Mouse (Mus musculus): Measurements from ENCODE around the gene Atmin. TPM values are rescaled to one million over a fixed set of nuclear protein-coding genes. Genes with fewer than 3 reads are reported as not detected.

Atmin gene
- polyA plus RNA-seq, 1 experiment = 7.8 TPM

DNA sequence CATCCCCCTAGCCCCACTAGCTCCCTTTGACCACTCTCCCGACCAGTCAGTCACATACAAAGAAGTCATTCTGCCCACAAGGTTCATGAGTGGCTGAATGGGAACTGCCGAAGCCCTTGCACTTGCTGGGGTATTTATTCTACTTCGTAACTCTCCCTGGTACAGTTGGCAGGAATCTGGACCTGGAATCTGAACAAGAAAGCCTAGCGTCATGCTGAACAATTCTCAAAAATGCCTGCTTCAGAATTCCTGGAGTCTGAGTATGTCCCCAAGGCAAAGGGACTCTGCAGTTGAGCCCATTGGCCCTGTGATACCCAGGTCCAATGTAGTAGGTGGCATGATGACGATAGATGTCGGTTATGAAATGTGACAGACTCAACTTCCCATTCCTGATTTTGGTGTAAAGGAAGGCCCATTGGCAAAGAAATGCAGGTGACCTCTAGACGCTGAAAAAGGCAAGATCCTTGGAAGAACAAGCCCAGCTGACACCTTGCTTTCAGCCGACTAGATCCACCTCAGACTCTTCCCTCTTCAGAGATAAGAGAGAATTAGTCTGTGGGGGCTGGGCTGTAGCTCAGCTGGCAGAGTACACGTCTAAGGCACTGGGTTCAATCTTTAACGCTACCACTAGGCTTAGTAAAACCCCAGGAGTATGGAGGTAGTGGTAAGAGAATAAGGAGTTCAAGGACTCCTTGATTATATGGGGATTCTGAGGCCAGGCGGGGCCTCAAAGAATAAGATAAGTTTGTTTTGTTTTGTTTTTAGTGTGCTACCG lies 722 bp upstream of the Atmin start:
- Histone ChIP-seq H3K4me3 (no peak overlapping the region), H3K4me2 (ENCODE audit: low read depth) (no peak overlapping the region), H3K79me2 (ENCODE audit: control insufficient read depth, insufficient read depth) (no peaks in the 10 kb centered on the region), H3K27me3 (ENCODE audit: control insufficient read depth, insufficient read depth, insufficient read length) (no peaks in the 10 kb centered on the region), H3K36me3 (ENCODE audit: control insufficient read depth, insufficient read depth) (no peaks in the 10 kb centered on the region), H3ac (ENCODE audit: control insufficient read depth, insufficient read length) (peak overlapping the region; percentile 73)
- no peak for TF ChIP-seq REST (IDR thresholded peaks at IDR 0.05; ENCODE audit: insufficient read depth, insufficient read length)
- TF ChIP-seq MAX (IDR thresholded peaks at IDR 0.05; ENCODE audit: low read depth) = no peak
- no peak for TF ChIP-seq SRF (IDR thresholded peaks at IDR 0.05; ENCODE audit: control insufficient read depth, insufficient read length, low read depth)
- TF ChIP-seq TCF12 (IDR thresholded peaks at IDR 0.05; ENCODE audit: insufficient read depth, poor library complexity, severe bottlenecking) = no peak
- no peak for TF ChIP-seq POLR2A (IDR thresholded peaks at IDR 0.05; ENCODE audit: insufficient read length, low read depth)
- no peak for TF ChIP-seq MYOD1 (IDR thresholded peaks at IDR 0.05; ENCODE audit: control insufficient read depth in 1 of 3, insufficient read length in 2 of 3, low read depth in 2 of 3)
- no peak for TF ChIP-seq USF1 (IDR thresholded peaks at IDR 0.05; ENCODE audit: low read depth)
- no peak for TF ChIP-seq MYOG (IDR thresholded peaks at IDR 0.05; ENCODE audit: control insufficient read depth in 1 of 3, insufficient read depth in 1 of 3, insufficient read length in 2 of 3, low read depth in 2 of 3)
- no peak for TF ChIP-seq E2F4 (IDR thresholded peaks at IDR 0.05; ENCODE audit: insufficient read depth)

DNA sequence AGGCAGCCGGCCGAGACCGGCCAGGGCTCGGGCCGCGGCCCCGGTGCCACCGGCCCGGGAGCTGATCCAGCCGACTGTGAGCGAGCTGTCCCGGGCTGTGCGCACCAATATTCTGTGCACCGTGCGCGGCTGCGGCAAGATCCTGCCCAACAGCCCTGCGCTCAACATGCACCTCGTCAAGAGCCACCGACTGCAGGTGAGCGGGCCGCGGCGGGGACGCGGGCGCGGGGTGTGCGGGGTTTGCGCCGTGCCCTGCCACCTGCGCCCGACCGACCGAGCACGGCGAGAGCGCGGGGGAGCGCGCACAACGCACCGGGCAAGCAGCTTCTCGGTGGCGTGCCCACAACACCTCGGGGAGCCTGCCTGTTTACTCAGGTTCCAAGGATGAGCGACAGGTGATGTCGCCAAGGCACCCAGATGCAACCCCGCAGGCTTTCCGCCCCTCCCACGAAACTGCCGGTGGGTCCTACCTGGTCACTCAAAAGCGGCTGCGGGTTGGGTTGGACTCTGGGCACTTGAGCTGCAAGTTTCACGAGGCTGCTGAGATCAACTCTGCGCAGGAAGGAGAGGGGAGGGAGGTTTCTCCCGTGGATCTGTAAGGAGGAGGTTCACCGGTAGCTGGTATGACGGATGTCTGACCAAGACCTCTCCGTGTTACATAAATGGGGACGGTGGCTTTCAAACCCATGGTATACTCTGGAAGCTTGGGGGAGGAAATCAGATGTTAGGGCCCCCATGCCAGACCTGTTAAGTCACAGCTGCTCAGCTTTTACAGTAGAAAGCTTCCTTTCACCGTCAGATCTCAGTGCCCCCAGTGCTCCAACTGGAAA lies 577 bp downstream of the Atmin start:
- H3K4me3 ChIP-seq = peak overlapping the region; percentile 49
- H3K36me3 ChIP-seq (ENCODE audit: control insufficient read depth, insufficient read depth) = no peaks in the 10 kb centered on the region
- TF ChIP-seq MYOD1 (IDR thresholded peaks at IDR 0.05; ENCODE audit: control insufficient read depth in 1 of 3, insufficient read length in 2 of 3, low read depth in 2 of 3) (peak in 1 of 3 experiments; percentile 4), MYOG (IDR thresholded peaks at IDR 0.05; ENCODE audit: control insufficient read depth in 1 of 3, insufficient read depth in 1 of 3, insufficient read length in 2 of 3, low read depth in 2 of 3) (peak in 2 of 3 experiments; percentile 8 to 22), TCF3 (IDR thresholded peaks at IDR 0.05; ENCODE audit: insufficient read length, low read depth) (no peak)

DNA sequence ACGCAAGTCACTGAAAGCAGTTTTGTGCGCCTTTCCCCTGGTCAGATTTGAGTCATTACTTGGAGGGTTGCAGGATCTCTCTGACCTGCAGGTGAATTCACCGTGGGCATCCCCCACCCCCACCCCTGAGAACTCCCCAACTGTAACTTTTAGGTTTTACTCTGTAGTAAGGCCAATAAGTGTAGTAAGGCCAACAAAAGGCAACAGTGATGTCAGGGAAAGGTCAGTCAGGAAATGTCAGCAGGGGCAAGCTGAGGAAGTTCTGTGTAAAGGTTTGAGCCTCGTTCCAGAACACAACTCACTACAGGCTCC lies 1.1 kb downstream of the Atmin start:
- Histone ChIP-seq H3K79me2 (ENCODE audit: control insufficient read depth, insufficient read depth) (no peaks in the 10 kb centered on the region), H3K36me3 (ENCODE audit: control insufficient read depth, insufficient read depth) (no peaks in the 10 kb centered on the region), H3K4me2 (ENCODE audit: low read depth) (peak overlapping the region; percentile 96), H3K4me3 (peak overlapping the region; percentile 49), H3ac (ENCODE audit: control insufficient read depth, insufficient read length) (peak overlapping the region; percentile 73), H3K27me3 (ENCODE audit: control insufficient read depth, insufficient read depth, insufficient read length) (no peaks in the 10 kb centered on the region)
- TF ChIP-seq POLR2AphosphoS2 (IDR thresholded peaks at IDR 0.05; ENCODE audit: insufficient read length, low read depth) (no peak), TCF12 (IDR thresholded peaks at IDR 0.05; ENCODE audit: insufficient read depth, poor library complexity, severe bottlenecking) (no peak), SRF (IDR thresholded peaks at IDR 0.05; ENCODE audit: control insufficient read depth, insufficient read length, low read depth) (no peak), USF1 (IDR thresholded peaks at IDR 0.05; ENCODE audit: low read depth) (no peak), MYOD1 (IDR thresholded peaks at IDR 0.05; ENCODE audit: control insufficient read depth in 1 of 3, insufficient read length in 2 of 3, low read depth in 2 of 3) (no peak), REST (IDR thresholded peaks at IDR 0.05; ENCODE audit: insufficient read depth, insufficient read length) (no peak), POLR2A (IDR thresholded peaks at IDR 0.05; ENCODE audit: insufficient read length, low read depth) (no peak), MAX (IDR thresholded peaks at IDR 0.05; ENCODE audit: low read depth) (no peak), E2F4 (IDR thresholded peaks at IDR 0.05; ENCODE audit: insufficient read depth) (no peak), TCF3 (IDR thresholded peaks at IDR 0.05; ENCODE audit: insufficient read length, low read depth) (no peak), MYOG (IDR thresholded peaks at IDR 0.05; ENCODE audit: control insufficient read depth in 1 of 3, insufficient read depth in 1 of 3, insufficient read length in 2 of 3, low read depth in 2 of 3) (no peak)

More for the DNA sequence above, 577 bp downstream of the Atmin start:
- H3K27me3 ChIP-seq (ENCODE audit: control insufficient read depth, insufficient read depth, insufficient read length) = no peaks in the 10 kb centered on the region
- H3ac ChIP-seq (ENCODE audit: control insufficient read depth, insufficient read length) = peak overlapping the region; percentile 73
- peak overlapping the region; percentile 96 for H3K4me2 ChIP-seq (ENCODE audit: low read depth)
- H3K79me2 ChIP-seq (ENCODE audit: control insufficient read depth, insufficient read depth) = no peaks in the 10 kb centered on the region

DNA sequence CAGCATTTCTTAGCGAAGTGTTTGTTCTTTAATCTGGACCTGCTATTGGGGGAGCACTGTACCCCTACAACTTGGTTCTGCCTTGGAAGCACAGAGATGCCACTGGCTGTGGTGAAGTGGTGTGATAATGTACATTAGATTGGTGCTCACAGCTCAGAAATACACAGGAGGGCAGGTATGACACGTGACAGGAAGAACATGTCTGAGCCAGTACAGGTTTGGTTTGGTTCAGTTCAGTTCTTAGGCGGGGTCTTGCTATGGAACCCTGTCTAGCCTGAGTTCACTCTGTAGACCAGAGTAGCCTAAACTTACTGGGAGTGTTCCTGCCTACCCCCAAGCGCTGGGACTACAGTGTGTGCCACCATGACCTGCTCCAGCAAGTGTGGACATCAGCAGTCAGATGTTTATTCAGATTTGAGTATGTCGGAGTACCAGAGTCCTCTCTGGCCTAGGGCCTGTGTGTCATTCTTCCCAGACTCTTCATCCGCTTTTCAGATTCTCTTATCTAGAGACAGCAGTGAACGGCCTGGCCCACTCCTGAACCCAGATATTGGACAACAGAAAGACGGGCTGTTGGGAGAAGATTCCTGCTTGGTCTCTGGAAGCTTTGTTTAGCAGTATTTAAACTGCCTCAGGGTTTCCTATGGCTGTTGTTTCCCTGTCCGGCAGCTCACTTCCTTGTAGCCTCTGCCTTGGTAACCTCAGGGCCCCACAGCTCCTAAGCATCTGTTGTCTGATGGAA lies 2.1 kb downstream of the Atmin start:
- H3ac ChIP-seq (ENCODE audit: control insufficient read depth, insufficient read length) = no peak overlapping the region
- no peak overlapping the region for H3K4me2 ChIP-seq (ENCODE audit: low read depth)
- no peaks in the 10 kb centered on the region for H3K36me3 ChIP-seq (ENCODE audit: control insufficient read depth, insufficient read depth)
- H3K79me2 ChIP-seq (ENCODE audit: control insufficient read depth, insufficient read depth) = no peaks in the 10 kb centered on the region
- H3K4me3 ChIP-seq = no peak overlapping the region
- no peaks in the 10 kb centered on the region for H3K27me3 ChIP-seq (ENCODE audit: control insufficient read depth, insufficient read depth, insufficient read length)
- TF ChIP-seq E2F4 (IDR thresholded peaks at IDR 0.05; ENCODE audit: insufficient read depth) (no peak), USF1 (IDR thresholded peaks at IDR 0.05; ENCODE audit: low read depth) (no peak), MYOD1 (IDR thresholded peaks at IDR 0.05; ENCODE audit: control insufficient read depth in 1 of 3, insufficient read length in 2 of 3, low read depth in 2 of 3) (no peak), MAX (IDR thresholded peaks at IDR 0.05; ENCODE audit: low read depth) (no peak), POLR2AphosphoS2 (IDR thresholded peaks at IDR 0.05; ENCODE audit: insufficient read length, low read depth) (no peak), REST (IDR thresholded peaks at IDR 0.05; ENCODE audit: insufficient read depth, insufficient read length) (no peak), SRF (IDR thresholded peaks at IDR 0.05; ENCODE audit: control insufficient read depth, insufficient read length, low read depth) (no peak), CEBPB (IDR thresholded peaks at IDR 0.05; ENCODE audit: insufficient read depth, poor library complexity, severe bottlenecking) (no peak), TCF12 (IDR thresholded peaks at IDR 0.05; ENCODE audit: insufficient read depth, poor library complexity, severe bottlenecking) (no peak)

Data from myocyte (in vitro differentiated cells).